Mouse (Mus musculus) 3T3-L1 (cell line): Measurements from ENCODE around the gene Phgdh.
A peak's percentile ranks its signal among the peaks of the same experiment; 100 is the strongest.

Experiments used
- DNase-seq: peaks from one replicate; pipeline ENCODE4 v3.0.0-alpha.2; 2015; ENCODE audit warnings: low read depth, low spot score

The Phgdh gene

GRCm38 (mm10) chr3:98348106-98348505, 8.3 kb upstream of the Phgdh start:
- DNase-seq, result no peak

GRCm38 (mm10) chr3:98343235-98343634, 3.4 kb upstream of the Phgdh start:
- no peak for DNase-seq

GRCm38 (mm10) chr3:98340818-98341594, 1.2 kb upstream of the Phgdh start:
- DNase-seq, result no peak

GRCm38 (mm10) chr3:98339097-98339705, 589 bp downstream of the Phgdh start:
- DNase-seq, result peak; percentile 62

GRCm38 (mm10) chr3:98338584-98339041, 1.2 kb downstream of the Phgdh start:
- DNase-seq, result peak; percentile 85

- DNase-seq, result no peak
Measured at GRCm38 (mm10) chr3:98336661-98337654, 2.8 kb downstream of the Phgdh start.

GRCm38 (mm10) chr3:98335886-98336285, 3.9 kb downstream of the Phgdh start:
- no peak for DNase-seq

- DNase-seq, result no peak
Measured at GRCm38 (mm10) chr3:98335331-98335730, 4.5 kb downstream of the Phgdh start.

GRCm38 (mm10) chr3:98334010-98334409, 5.8 kb downstream of the Phgdh start:
- no peak for DNase-seq

- no peak for DNase-seq
Measured at GRCm38 (mm10) chr3:98324235-98324634, 15.6 kb downstream of the Phgdh start.

GRCm38 (mm10) chr3:98322209-98322608, 17.6 kb downstream of the Phgdh start:
- no peak for DNase-seq

GRCm38 (mm10) chr3:98319190-98319589, 20.6 kb downstream of the Phgdh start:
- DNase-seq, result no peak

GRCm38 (mm10) chr3:98317143-98317542, 22.6 kb downstream of the Phgdh start:
- peak; percentile 84 for DNase-seq

- no peak for DNase-seq
Measured at GRCm38 (mm10) chr3:98315181-98315580, 24.6 kb downstream of the Phgdh start.

- DNase-seq, result no peak
Measured at GRCm38 (mm10) chr3:98313294-98314155, 26.3 kb downstream of the Phgdh start.

- DNase-seq, result peak; percentile 52
Measured at GRCm38 (mm10) chr3:98312867-98313266, 26.9 kb downstream of the Phgdh start.

GRCm38 (mm10) chr3:98310456-98310855, 29.3 kb downstream of the Phgdh start:
- DNase-seq, result no peak

GRCm38 (mm10) chr3:98308606-98309005, 31.2 kb downstream of the Phgdh start:
- DNase-seq, result no peak

- DNase-seq, result no peak
Measured at GRCm38 (mm10) chr3:98301761-98302160, 38.0 kb downstream of the Phgdh start.

- no peak for DNase-seq
Measured at GRCm38 (mm10) chr3:98300266-98300665, 39.5 kb downstream of the Phgdh start.
